Mouse (Mus musculus) large intestine, adult 2 months (tissue): Measurements from ENCODE around the gene Esyt2. TPM values are rescaled to one million over a fixed set of nuclear protein-coding genes. Genes with fewer than 3 reads are reported as not detected.
A peak's percentile ranks its signal among the peaks of the same experiment; 100 is the strongest.

Experiments used
- DNase-seq: peaks from one replicate; pipeline ENCODE4 v3.0.0-alpha.2; 2012; ENCODE audit warnings: low read depth, low spot score
- WGBS: fragments of 180-500 bp; shearing (Covaris S2); methylation state at CpG from one replicate; pipeline ENCODE4 v1.1.7; 2018; 5-methylcytosine and 5-hydroxymethylcytosine counted together
- polyA plus RNA-seq: library from polyadenylated mRNA; depleted of rRNA; stranded (reverse); fragments of >200 nt; gene quantifications from 2 replicates; pipeline ENCODE4 v1.2.3, GENCODE M21; 2012

Esyt2 gene
- polyA plus RNA-seq, 1 experiment = 10.5 TPM

DNA sequence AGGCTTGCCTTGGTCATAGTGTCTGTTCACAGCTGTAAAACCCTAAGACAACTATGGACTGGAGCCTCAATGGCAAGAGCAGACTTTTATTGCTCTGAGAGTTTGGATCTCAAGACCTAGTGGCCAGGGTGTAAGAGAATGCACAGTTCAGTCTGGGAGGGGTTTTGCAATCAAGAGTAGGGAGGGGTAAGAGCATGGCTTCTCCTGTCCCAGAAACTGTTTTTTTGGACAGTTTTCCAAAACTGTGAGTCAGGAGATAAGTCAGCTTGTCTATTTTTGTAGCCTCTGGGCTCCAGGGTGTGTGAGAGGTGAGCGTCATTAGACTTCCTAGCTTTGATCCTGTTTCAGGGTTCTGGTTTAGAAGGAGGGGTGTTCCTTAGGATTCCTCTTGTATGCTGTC lies 2.5 kb upstream of the Esyt2 start:
- WGBS = 97% methylated on average over 1 of the region's 1 CpGs
- DNase-seq = no peak

- no peak for DNase-seq
- WGBS = 87% methylated on average over 2 of the region's 2 CpGs
Observed at GRCm38 (mm10) chr12:116279181-116279580, 1.8 kb upstream of the Esyt2 start.

DNA sequence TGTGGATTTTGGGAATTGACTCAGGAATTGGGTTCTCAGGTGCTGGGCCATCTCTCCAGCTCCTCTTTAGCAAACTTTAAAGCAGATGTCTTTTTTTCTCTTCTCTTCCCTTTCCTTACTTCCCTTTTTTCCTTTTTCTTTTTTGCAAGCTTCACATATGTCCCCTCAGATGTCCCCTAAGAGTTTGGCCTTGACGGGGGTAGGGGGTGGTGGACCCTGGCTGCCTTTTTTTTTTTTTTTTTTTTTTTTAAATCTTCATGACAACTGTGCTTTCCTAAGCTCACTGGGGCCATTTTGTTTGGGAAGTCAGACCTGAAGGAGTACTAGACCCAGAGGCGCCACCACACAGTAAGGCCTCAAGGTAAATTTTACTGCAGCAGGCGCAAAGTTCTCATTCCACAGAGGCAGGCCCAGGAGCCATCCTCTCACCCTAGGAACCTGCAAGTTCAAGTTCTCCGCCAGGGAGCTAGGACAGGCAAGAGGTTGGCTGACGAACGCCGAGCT lies 795 bp upstream of the Esyt2 start:
- DNase-seq = no peak
- WGBS = 1% methylated on average over 7 of the region's 7 CpGs

DNA sequence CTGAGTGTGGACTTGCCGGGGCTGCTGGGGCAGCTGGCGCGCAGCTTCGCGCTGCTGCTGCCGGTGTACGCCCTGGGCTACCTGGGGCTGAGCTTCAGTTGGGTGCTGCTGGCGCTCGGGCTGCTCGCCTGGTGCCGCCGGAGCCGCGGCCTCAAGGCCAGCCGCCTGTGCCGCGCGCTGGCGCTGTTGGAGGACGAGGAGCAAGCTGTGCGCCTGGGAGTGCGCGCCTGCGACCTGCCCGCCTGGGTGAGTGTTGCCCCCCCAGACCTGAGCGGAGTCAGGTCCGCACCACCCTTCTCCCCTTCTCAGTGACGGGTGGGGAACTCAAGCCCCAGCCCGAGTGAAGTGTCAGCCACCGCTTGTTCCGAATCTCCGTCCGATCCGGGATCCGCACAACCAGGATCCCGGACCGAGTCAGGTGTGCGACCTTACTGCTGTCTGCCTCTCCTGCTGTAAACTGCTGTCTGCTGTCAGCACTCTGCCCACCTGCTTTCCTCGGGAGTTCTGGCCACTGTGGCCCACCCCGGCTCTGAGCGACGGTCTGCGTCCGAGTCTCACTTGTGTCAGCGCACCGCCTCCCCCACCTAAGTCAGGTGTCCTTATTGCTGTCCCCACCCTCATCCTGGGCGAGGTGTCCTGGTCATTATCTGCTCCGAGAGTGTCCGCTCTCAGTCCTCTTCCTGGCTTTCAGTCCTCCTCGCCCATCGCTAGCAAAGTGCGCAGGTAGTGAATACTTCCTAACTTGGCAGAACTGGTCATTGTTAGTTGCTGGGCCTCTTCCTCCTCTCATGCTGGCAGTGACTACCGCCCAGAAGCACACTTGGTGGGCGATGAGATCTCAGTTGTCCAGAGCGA lies 658 bp downstream of the Esyt2 start:
- WGBS = under 1% methylated on average over 55 of the region's 55 CpGs
- peak; percentile 57 for DNase-seq

DNA sequence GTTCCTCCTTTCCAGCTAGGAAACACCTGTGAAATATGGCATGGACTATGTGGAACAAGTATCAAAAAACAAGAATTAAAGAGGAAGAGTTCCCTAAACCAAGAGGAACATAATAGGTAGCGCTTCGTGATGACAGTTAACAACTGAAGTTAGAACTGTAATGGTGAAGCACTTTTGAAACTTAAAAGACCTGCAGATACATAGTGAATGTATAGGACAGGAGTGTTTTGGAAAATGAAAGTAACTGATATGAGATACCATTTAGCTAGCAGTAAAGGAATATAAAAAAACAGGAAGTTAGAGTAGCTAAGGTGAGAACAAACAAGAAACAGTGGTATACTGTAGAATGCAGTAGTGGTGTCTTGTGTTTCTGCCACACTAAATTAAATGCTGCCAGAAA lies 1.9 kb downstream of the Esyt2 start:
- 25% methylated on average over 2 of the region's 2 CpGs for whole genome bisulfite sequencing
- no peak for DNase-seq

DNA sequence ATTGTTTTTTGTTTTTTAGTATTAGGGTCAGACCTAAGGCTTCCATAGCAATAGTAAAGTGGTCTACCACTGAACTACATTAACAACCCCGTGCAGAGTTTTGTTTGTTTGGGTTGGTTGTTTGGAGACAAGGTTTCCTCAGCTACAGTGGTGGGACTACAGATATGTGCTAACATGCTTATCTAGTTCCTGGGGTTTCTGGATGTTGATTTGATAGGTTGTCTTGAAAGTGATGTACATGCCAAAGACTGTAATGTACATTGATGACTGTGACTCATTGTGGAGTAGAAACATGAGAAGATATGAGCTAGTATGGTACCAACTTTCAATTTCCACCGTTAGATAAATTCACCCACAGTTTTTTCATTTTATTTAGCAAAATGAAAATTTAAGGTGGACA lies 2.5 kb downstream of the Esyt2 start:
- no peak for DNase-seq
- WGBS = 33% methylated on average over 2 of the region's 2 CpGs

- no peak for DNase-seq
- WGBS = 17% methylated on average over 2 of the region's 2 CpGs
Observed at GRCm38 (mm10) chr12:116293185-116293584, 12.2 kb downstream of the Esyt2 start.

DNA sequence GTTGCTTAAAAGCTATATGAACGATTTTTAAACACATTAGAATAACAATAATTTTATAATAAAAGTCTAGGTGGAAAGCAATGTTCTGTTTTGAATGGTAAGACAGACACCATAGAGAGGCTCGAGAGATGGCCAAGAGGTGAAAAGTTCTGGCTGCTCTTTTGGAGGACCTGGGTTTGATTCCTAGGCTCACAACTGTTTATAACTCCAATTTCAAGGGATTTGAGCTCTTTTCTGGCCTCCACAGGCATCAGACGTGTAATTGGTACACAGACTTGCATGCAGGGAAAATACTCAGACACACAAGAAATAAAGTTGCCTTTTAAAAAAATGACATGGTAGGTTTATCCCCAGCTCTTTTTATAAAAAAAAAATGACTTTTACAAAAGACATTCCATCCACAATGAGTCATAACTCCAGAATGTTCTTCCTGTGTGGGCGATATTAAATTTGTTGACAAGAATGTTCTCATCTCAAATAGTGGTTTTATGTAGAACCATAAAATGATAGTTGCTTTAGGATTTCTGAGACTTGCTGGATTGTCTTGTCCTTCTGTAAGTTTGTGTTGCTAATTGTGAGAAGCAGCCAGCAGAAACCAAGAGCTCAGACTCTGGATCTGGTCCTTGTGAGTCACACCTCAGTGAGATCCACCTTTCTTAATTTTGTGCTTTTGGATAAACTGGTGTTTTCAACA lies 12.8 kb downstream of the Esyt2 start:
- 53% methylated on average over 4 of the region's 4 CpGs for WGBS
- no peak for DNase-seq

DNA sequence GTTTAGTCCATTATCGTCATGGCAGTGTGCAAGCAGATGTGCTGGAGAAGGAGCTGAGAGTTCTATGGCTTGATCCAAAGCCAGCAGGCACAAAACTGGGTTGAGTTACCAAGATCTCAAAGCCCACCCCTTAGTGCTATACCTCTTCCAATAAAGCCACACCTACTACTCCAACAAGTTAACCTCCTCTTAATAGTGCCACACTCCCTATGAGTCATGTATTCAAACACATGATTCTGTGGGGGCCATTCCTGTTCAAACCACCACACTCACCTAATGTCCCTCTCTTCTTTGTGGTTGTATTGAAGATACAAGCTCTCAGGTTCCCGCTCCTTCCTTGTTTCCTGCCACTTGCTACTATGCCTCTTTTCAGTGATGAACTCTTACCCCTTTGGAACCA lies 18.9 kb downstream of the Esyt2 start:
- DNase-seq = peak; percentile 70
- WGBS = 32% methylated on average over 2 of the region's 2 CpGs

- no peak for DNase-seq
Observed at GRCm38 (mm10) chr12:116302181-116302580, 21.2 kb downstream of the Esyt2 start.

- 36% methylated on average over 1 of the region's 1 CpGs for WGBS
- no peak for DNase-seq
Observed at GRCm38 (mm10) chr12:116306042-116306441, 25.0 kb downstream of the Esyt2 start.

DNA sequence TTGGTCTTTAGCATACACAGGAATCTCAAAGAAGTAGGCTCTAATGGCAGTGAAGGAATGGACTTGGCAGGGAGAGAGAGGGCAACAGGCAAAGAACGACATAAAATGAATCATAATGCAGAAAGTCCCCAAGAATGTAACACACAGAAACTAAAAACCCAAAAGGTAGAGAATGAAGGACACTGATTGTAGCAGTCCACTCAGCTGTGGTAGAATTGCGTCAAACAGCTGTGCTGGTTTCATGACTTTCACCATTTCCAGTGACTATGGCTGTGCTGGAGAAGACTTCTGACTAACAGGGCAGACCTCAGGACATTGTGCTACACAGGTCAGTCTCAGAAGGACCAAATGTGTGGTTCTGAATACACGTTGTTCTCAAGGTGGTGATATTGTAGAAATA lies 26.9 kb downstream of the Esyt2 start:
- 83% methylated on average over 3 of the region's 3 CpGs for WGBS
- no peak for DNase-seq

- no peak for DNase-seq
- WGBS = 83% methylated on average over 2 of the region's 2 CpGs
Observed at GRCm38 (mm10) chr12:116308612-116309011, 27.6 kb downstream of the Esyt2 start.

DNA sequence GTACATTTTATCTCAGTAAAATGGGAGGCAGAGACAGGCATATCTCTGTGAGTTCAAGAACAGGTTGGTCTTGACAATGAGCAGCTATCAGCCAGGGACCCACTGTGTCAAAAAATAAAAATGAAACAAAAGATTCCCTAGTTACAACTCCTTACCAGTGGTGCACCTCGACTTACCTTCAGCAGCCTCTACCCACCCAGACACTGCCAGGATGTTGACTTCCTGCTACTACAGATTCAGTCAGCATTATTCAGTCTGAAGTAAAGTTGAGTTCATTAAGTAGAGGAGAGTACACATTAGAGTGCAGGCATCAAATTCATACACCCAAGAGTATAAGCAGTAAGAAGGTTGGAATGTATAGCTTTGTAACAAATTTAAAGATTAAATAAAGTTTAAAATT lies 32.8 kb downstream of the Esyt2 start:
- no peak for DNase-seq
- 71% methylated on average over 1 of the region's 1 CpGs for whole genome bisulfite sequencing

- WGBS = 63% methylated on average over 3 of the region's 3 CpGs
- no peak for DNase-seq
Observed at GRCm38 (mm10) chr12:116315498-116315897, 34.5 kb downstream of the Esyt2 start.

GRCm38 (mm10) chr12:116317818-116318217 lies 36.8 kb downstream of the Esyt2 start:
- 48% methylated on average over 1 of the region's 1 CpGs for WGBS
- DNase-seq = no peak

DNA sequence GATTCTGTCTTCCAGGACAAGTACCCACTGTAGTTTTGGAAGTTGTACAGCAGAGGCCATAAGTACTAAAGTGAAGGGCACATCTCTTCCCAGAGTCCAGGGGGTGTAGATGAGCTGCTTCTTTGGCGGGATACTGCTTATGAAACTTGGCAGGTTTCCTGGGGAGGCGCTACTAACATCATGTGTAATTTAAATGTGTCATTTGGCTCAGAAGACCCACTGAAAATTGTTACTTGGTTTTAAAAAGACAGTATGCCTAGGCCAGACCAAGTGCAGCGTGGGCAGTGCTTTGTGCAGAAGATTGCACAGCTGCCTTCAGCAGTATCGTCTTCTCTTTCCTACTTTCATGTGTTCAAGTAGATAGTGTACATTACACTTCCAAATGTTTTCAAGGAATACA lies 44.5 kb downstream of the Esyt2 start:
- DNase-seq = no peak
- WGBS = 56% methylated on average over 4 of the region's 4 CpGs

GRCm38 (mm10) chr12:116326159-116326558 lies 45.2 kb downstream of the Esyt2 start:
- 69% methylated on average over 1 of the region's 1 CpGs for WGBS
- DNase-seq = no peak

DNA sequence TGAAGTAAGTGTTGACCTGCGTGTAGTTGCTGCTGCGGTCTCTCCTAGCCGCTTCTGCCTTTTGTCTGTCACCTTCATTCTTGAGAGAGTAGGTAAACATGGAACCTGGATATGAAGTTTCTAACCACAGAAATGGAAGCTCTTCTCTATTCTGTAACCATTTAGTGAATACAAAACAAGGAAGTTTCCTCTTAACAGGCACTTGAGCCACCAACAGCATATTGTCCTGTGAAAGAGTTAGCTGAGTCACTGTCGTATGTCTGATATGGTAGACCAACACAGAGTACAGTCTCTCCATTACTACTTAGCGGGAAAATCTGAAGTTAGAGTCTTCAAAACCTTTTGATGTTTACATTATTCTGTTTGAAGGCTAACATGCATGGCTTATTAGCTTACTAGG lies 53.3 kb downstream of the Esyt2 start:
- no peak for DNase-seq
- 88% methylated on average over 5 of the region's 5 CpGs for WGBS

- 98% methylated on average over 1 of the region's 1 CpGs for WGBS
- no peak for DNase-seq
Observed at GRCm38 (mm10) chr12:116340160-116340559, 59.2 kb downstream of the Esyt2 start.

DNA sequence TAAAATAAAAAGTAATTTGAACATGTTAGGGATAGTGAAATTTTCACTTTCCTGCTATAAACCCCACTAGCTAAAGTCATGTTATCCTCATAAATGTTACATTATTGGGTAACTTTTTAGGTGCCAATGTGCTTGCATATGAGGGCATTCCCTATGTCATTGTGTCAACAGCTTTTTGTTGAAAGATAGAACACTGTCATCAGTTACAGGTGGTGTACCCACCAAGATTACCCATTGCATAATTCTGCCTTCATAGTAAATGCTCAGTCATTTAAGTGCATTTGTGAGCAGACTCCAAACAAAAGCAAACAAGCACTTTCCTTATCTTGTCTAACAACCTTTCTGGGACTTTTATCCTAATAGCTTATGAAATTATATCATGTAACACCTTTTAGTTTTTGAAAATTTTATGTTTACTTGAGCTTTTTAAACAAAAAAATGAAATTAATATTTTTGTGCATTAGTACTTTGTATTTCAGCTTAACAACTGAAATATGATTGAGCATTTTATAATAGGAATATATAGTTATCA lies 67.8 kb downstream of the Esyt2 start:
- no peak for DNase-seq
